Mouse (Mus musculus) liver, postnatal 0 days (tissue): ENCODE measurements around the gene Gadd45g.

ENCODE experiments used
- CTCF ChIP-seq: sonication (generic); IDR thresholded peaks from 2 replicates; pipeline ENCODE4 v1.5.1; 2016; ENCODE audit warnings: antibody characterized with exemption, low read depth
- EP300 ChIP-seq: IDR thresholded peaks from 2 replicates; pipeline ENCODE4 v1.6.1; 2016; ENCODE audit warnings: antibody characterized with exemption, low read depth, mild to moderate bottlenecking

DNA sequence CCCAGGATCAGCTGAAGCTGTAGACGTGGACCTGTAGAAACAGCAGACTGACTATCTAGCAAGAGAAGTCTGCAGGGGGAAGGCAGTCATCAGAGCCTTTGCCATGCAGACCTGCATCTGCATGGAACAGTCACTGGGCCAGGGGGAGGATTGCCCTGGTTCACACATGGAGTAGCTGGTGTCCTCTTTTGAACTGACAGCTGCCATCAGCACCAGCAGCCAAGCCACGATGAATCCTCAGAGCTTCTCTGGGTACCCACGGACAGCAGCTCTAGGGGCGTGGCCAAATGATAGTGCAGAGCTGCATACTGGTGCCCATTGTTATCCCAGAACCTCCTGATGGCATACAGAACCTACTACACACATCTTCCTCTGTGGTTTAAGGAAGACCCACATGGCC lies 33.5 kb downstream of the Gadd45g start:
- TF ChIP-seq EP300 (no peak), CTCF (no peak)
